Mouse (Mus musculus) hindbrain, postnatal 0 days (tissue): Measurements from ENCODE around the gene Brsk1. TPM values are rescaled to one million over a fixed set of nuclear protein-coding genes. Genes with fewer than 3 reads are reported as not detected.

Source experiments
- ATAC-seq: fragments of 200-750 bp; cut with Nextera tagmentation; 2 replicates; pipeline ENCODE4 v1.8.0; 2017; ENCODE audit warnings: mild to moderate bottlenecking, moderate TSS enrichment, moderate library complexity
- DNase-seq: peaks from one replicate; pipeline ENCODE4 v3.0.0-alpha.2; 2015; ENCODE audit warnings: low spot score
- H3K27ac ChIP-seq: fragments of 300-500 bp; sonication (generic); 2 replicates; pipeline ENCODE4 v1.5.1; 2014; ENCODE audit warnings: mild to moderate bottlenecking
- H3K27me3 ChIP-seq: fragments of 300-500 bp; sonication (generic); 2 replicates; pipeline ENCODE4 v1.6.1; 2014; ENCODE audit warnings: low read length, mixed read lengths; ENCODE audit not compliant: insufficient read depth
- H3K36me3 ChIP-seq: fragments of 300-500 bp; sonication (generic); 2 replicates; pipeline ENCODE4 v1.6.1; 2014; ENCODE audit warnings: low read length, mixed read lengths; ENCODE audit not compliant: insufficient read depth
- H3K4me1 ChIP-seq: fragments of 300-500 bp; sonication (generic); 2 replicates; pipeline ENCODE4 v1.6.1; 2014; ENCODE audit warnings: antibody characterized with exemption, low read length, mixed read lengths; ENCODE audit not compliant: insufficient read depth
- H3K4me2 ChIP-seq: fragments of 300-500 bp; sonication (generic); 2 replicates; pipeline ENCODE4 v1.6.1; 2014; ENCODE audit warnings: low read depth, mild to moderate bottlenecking, low read length, moderate library complexity, mixed read lengths
- H3K4me3 ChIP-seq: fragments of 300-500 bp; sonication (generic); 2 replicates; pipeline ENCODE4 v1.5.1; 2014; ENCODE audit warnings: low read length
- H3K9ac ChIP-seq: fragments of 300-500 bp; sonication (generic); replicated peaks from 2 replicates; pipeline ENCODE4 v1.6.1; 2014; ENCODE audit warnings: mild to moderate bottlenecking, low read length, moderate library complexity, mixed read lengths
- H3K9me3 ChIP-seq: fragments of 300-500 bp; sonication (generic); 2 replicates; pipeline ENCODE4 v1.6.1; 2016; ENCODE audit warnings: low read length, mixed read lengths
- CTCF ChIP-seq: IDR thresholded peaks from 2 replicates; pipeline ENCODE4 v1.5.1; 2016; ENCODE audit warnings: antibody characterized with exemption, control low read depth, low read depth
- WGBS: fragments of 180-500 bp; shearing (Covaris S2); extraction: QIAGEN DNeasy Blood & Tissue Kit; methylation state at CpG from one replicate; pipeline ENCODE4 v1.1.7; 2014; 5-methylcytosine and 5-hydroxymethylcytosine counted together
- polyA plus RNA-seq: library from polyadenylated mRNA; unstranded; fragments of >200 nt; fragmentation: Nextera tagmentation; extraction: Ambion mirVana; gene quantifications from 2 replicates; pipeline ENCODE4 v1.2.1, GENCODE M21; 2015
- total RNA-seq: library from RNA; depleted of rRNA; stranded (reverse); fragments of >200 nt; gene quantifications from 2 replicates; pipeline ENCODE4 v1.2.3, GENCODE M21; 2014

Brsk1 gene
- total and polyA plus RNA-seq, 2 experiments from 2014 or later, result 7.1 to 195 TPM

DNA sequence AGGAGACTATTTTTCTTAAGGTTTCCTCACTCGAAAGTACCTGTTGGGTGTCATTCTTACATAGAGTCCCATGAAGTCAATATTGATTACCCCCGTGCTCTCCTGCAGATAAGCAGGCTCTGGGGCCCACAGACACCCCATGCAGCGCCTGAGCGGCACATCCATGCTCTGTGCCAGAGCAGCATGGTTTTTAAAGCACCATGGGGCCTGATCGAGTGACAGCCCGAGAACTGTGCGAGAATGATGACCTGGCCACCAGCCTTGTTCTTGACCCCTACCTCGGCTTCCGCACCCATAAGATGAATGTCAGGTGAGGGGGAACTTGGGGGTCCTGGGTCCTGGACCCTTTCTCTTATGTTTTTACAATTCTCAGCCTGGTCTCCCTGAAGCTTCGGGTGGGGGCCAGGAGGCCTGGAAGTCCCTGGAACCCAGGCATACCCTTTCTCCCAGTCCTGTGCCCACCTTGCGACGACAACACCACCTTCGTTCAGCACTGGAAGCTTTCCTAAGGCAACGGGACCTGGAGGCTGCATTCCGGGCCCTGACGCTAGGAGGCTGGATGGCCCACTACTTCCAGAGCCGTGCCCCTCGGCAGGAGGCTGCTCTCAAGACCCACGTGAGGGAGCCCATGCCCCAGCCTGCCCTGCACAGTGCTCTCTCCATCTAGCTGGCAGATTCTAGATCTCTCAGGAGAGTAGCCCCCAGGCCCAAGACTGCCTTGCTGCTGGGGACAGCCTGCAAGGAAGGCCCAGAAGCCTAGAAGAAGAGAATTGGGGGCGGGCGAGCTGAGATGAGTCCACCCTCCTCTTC lies 51.5 kb downstream of the Brsk1 start:
- Histone ChIP-seq H3K9me3 (no peaks in the 10 kb centered on the region), H3K27me3 (no peaks in the 10 kb centered on the region), H3K36me3 (no peaks in the 10 kb centered on the region), H3K4me2 (peak overlapping the region; percentile 91), H3K4me1 (peaks cover 22% of the 10 kb centered on the region), H3K27ac (peak overlapping the region; percentile 92; the same call in 1 of the 2 replicates), H3K9ac (no peak overlapping the region), H3K4me3 (peak overlapping the region; percentile 74; the same call in 1 of the 2 replicates)
- no peak for ATAC-seq
- no peak for DNase-seq
- WGBS, result 70% methylated on average over 21 of the region's 21 CpGs
- no peak for TF ChIP-seq CTCF

DNA sequence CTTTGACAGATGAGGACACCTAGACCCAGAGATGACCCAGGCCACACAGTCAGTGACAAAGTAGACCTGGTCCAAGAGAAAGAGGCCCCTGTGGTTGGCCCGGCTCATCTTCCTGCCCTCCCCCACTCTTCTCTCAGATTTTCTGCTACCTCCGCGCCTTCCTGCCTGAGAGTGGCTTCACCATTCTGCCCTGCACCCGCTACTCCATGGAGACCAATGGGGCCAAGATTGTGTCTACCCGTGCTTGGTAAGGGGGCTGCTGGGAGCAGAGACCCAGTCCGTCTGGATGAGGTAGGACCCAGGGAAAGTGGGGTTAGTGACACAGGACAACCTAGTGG lies 52.0 kb downstream of the Brsk1 start:
- H3K4me1 ChIP-seq, result peaks cover 22% of the 10 kb centered on the region
- no peaks in the 10 kb centered on the region for H3K9me3 ChIP-seq
- no peaks in the 10 kb centered on the region for H3K27me3 ChIP-seq
- no peak overlapping the region for H3K9ac ChIP-seq
- ATAC-seq (no peak), DNase-seq (no peak)
- no peaks in the 10 kb centered on the region for H3K36me3 ChIP-seq
- no peak for TF ChIP-seq CTCF
- no peak overlapping the region for H3K27ac ChIP-seq
- no peak overlapping the region for H3K4me3 ChIP-seq
- 0 out of 2 replicates have a peak overlapping the region, but pooled peaks have one; percentile 3 for H3K4me2 ChIP-seq
- WGBS, result 85% methylated on average over 6 of the region's 6 CpGs

DNA sequence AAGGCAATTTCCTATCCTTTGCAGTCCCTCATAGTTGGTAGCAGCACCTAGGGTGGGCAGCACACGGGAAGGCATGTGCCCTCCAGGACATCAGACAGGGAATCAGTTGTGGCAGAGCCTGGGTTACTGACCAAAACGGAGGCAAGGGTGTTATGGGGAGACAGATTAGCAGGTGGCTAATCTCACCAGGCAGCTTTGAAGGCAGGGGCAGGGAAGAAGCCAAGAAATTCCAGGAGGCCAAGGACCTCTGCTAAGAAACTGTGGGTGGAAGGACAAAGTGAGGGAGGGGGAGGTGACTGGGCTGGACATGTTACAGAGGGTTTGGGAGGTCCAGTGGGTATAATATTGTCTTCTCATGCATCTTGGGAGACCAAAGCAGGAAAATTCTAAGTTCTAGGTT lies 53.0 kb downstream of the Brsk1 start:
- 72% methylated on average over 2 of the region's 2 CpGs for WGBS
- Histone ChIP-seq H3K4me1 (peaks cover 22% of the 10 kb centered on the region), H3K27ac (no peak overlapping the region), H3K9ac (no peak overlapping the region), H3K27me3 (no peaks in the 10 kb centered on the region), H3K9me3 (no peaks in the 10 kb centered on the region), H3K36me3 (no peaks in the 10 kb centered on the region), H3K4me3 (no peak overlapping the region), H3K4me2 (no peak overlapping the region)
- TF ChIP-seq CTCF, result no peak
- no peak for DNase-seq
- ATAC-seq, result no peak

DNA sequence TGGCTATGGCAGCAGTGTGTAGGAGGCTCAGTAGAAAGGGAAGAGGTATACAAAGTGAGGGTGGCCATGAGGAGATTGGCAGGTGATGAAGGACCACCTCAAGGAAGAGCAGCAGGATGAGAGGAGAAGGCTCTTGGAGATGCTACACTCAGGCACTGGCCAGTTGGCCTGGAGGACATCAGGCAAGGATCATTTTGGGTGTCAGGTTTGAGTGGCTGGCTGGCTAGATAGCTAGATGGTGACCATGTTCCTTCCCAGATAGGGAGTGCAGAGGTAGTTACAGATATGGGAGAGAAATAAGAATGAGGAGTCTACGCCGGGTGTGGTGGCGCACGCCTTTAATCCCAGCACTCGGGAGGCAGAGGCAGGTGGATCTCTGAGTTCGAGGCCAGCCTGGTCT lies 54.5 kb downstream of the Brsk1 start:
- peaks cover 15% of the 10 kb centered on the region for H3K4me1 ChIP-seq
- no peak for TF ChIP-seq CTCF
- 98% methylated on average over 6 of the region's 6 CpGs for WGBS
- H3K27me3 ChIP-seq, result no peaks in the 10 kb centered on the region
- no peak overlapping the region for H3K27ac ChIP-seq
- ATAC-seq (no peak), DNase-seq (no peak)
- H3K4me3 ChIP-seq, result no peak overlapping the region
- H3K4me2 ChIP-seq, result no peak overlapping the region
- no peaks in the 10 kb centered on the region for H3K36me3 ChIP-seq
- H3K9ac ChIP-seq, result no peak overlapping the region
- H3K9me3 ChIP-seq, result no peaks in the 10 kb centered on the region

DNA sequence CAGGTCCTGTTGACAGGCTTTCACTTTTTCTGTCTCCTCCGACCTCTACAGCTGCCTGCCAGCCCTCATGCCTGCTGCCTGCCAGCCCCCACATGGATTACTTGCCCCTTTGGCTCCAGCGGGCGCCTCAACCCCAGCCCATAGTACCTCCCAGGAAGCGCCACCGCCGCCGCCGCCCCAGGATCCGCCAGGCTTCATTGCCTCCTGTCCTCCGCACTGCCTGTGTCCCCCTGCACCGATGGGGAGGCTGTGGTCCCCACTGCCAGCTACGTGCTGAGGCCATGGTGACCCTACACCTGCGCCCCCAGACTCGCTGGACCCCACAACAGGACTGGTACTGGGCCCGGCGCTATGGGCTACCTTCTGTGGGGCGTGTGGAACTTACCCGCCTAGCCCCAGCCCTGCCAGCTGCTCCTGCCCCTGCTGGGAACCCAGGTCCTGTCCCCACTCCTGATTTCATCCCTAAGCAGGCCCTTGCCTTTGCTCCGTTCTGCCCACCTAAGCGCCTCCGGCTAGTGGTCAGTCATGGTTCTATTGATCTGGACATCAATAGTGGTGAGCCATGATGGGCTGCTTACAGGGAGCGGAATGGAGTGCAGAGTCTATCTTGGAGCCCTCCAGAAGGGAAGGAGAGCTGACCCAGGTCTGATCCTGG lies 56.0 kb downstream of the Brsk1 start:
- ATAC-seq (no peak), DNase-seq (no peak)
- H3K4me2 ChIP-seq, result no peak overlapping the region
- H3K9ac ChIP-seq, result no peak overlapping the region
- no peaks in the 10 kb centered on the region for H3K36me3 ChIP-seq
- H3K4me1 ChIP-seq, result peaks cover 9% of the 10 kb centered on the region
- WGBS, result 81% methylated on average over 22 of the region's 22 CpGs
- no peak overlapping the region for H3K27ac ChIP-seq
- TF ChIP-seq CTCF, result no peak
- no peaks in the 10 kb centered on the region for H3K9me3 ChIP-seq
- H3K27me3 ChIP-seq, result no peaks in the 10 kb centered on the region
- H3K4me3 ChIP-seq, result no peak overlapping the region

DNA sequence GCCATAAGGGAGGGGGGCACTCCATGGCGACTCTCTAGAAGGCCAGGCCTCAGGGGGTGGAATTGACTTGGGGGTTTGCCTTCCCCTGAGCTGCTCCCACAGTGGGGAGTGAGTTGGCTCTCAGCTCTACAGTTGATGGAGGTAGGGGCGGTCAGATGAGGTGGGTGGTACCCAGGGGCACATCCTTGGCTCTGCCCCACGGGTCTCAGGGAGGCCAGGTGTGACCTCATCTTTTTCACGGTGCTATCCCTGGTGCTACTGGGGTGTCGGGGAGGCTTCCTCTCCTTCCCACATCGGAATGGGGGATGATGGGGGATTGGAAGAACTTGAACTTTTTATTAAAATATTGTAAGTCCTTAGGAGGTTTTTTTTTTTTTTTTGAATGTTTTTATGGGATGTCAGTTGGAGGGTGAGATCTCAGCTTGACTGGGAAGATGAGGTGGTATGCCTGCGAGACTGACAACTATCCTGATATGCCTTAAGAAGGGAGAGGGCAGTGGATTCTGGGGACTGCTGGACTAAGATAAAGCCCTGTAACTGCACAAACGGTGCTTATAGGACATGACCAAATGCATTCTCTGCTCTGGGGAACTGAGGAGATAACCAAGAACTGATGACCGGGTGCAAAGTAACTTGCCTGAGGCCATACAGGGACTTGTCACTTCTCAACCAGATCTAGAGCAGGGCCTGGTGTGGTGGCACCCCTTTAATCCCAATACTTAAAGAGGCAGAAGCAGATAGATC lies 56.9 kb downstream of the Brsk1 start:
- no peaks in the 10 kb centered on the region for H3K36me3 ChIP-seq
- no peaks in the 10 kb centered on the region for H3K9me3 ChIP-seq
- no peak overlapping the region for H3K9ac ChIP-seq
- WGBS, result 73% methylated on average over 9 of the region's 9 CpGs
- no peak for ATAC-seq
- no peak for DNase-seq
- no peak overlapping the region for H3K4me2 ChIP-seq
- no peaks in the 10 kb centered on the region for H3K27me3 ChIP-seq
- H3K4me3 ChIP-seq, result no peak overlapping the region
- H3K27ac ChIP-seq, result no peak overlapping the region
- TF ChIP-seq CTCF, result no peak
- H3K4me1 ChIP-seq, result peaks cover 3% of the 10 kb centered on the region
